Mouse (Mus musculus): ENCODE results near the gene Spib. TPM values are rescaled to one million over a fixed set of nuclear protein-coding genes. Genes with fewer than 3 reads are reported as not detected.

Spib gene
- polyA plus RNA-seq, 1 experiment from 2014 or later: not detected

Small RNA genes within 50 kb of the gene (microRNA-seq; reads per million reads assigned to microRNA genes)
- 1.1 reads per million for gene Mir7053

Other genes starting within 250 kb of the Spib start
- 0.50 and 0.55 TPM in 2 replicates for gene Clec11a, start 225.2 kb downstream of the Spib start, polyA plus RNA-seq (2016; fragmentation: Nextera tagmentation; extraction: Ambion mirVana)
- 0.10 and 0.18 TPM in 2 replicates for gene Shank1, start 221.8 kb downstream of the Spib start, polyA plus RNA-seq (2016; fragmentation: Nextera tagmentation; extraction: Ambion mirVana)
- 0.05 and 0.11 TPM in 2 replicates for gene Syt3, start 148.0 kb downstream of the Spib start, polyA plus RNA-seq (2016; fragmentation: Nextera tagmentation; extraction: Ambion mirVana)
- gene 1700008O03Rik, start 146.3 kb downstream of the Spib start, polyA plus RNA-seq (2016; fragmentation: Nextera tagmentation; extraction: Ambion mirVana): 0.38 TPM in 1 of 2 replicates, not detected in the other
- 0.07 TPM in 1 of 2 replicates, not detected in the other for gene Lrrc4b, start 103.1 kb downstream of the Spib start, polyA plus RNA-seq (2016; fragmentation: Nextera tagmentation; extraction: Ambion mirVana)
- gene Aspdh, start 66.7 kb downstream of the Spib start, polyA plus RNA-seq (2016; fragmentation: Nextera tagmentation; extraction: Ambion mirVana): 5.5 and 6.4 TPM in 2 replicates
- 189 and 194 TPM in 2 replicates for gene Josd2, start 64.1 kb downstream of the Spib start, polyA plus RNA-seq (2016; fragmentation: Nextera tagmentation; extraction: Ambion mirVana)
- 70.6 and 74.8 TPM in 2 replicates for gene Emc10, start 35.5 kb downstream of the Spib start, polyA plus RNA-seq (2016; fragmentation: Nextera tagmentation; extraction: Ambion mirVana)
- 2.8 and 3.3 TPM in 2 replicates for gene Fam71e1, start 35.5 kb downstream of the Spib start, polyA plus RNA-seq (2016; fragmentation: Nextera tagmentation; extraction: Ambion mirVana)
- not detected in 2 replicates for gene Mybpc2, start 7.4 kb downstream of the Spib start, polyA plus RNA-seq (2016; fragmentation: Nextera tagmentation; extraction: Ambion mirVana)
- 94.2 and 94.3 TPM in 2 replicates for gene Pold1, start 16.8 kb upstream of the Spib start, polyA plus RNA-seq (2016; fragmentation: Nextera tagmentation; extraction: Ambion mirVana)
- gene Nr1h2, start 21.9 kb upstream of the Spib start, polyA plus RNA-seq (2016; fragmentation: Nextera tagmentation; extraction: Ambion mirVana): 51.9 and 54.1 TPM in 2 replicates
- 2.5 and 3.1 TPM in 2 replicates for gene Napsa, start 40.3 kb upstream of the Spib start, polyA plus RNA-seq (2016; fragmentation: Nextera tagmentation; extraction: Ambion mirVana)
- gene Kcnc3, start 58.6 kb upstream of the Spib start, polyA plus RNA-seq (2016; fragmentation: Nextera tagmentation; extraction: Ambion mirVana): 0.13 and 0.24 TPM in 2 replicates
- 0.13 and 0.35 TPM in 2 replicates for gene Myh14, start 138.8 kb upstream of the Spib start, polyA plus RNA-seq (2016; fragmentation: Nextera tagmentation; extraction: Ambion mirVana)
- not detected in 2 replicates for gene Izumo2, start 176.7 kb upstream of the Spib start, polyA plus RNA-seq (2016; fragmentation: Nextera tagmentation; extraction: Ambion mirVana)
- 31.0 and 31.7 TPM in 2 replicates for gene Vrk3, start 216.3 kb upstream of the Spib start, polyA plus RNA-seq (2016; fragmentation: Nextera tagmentation; extraction: Ambion mirVana)
- gene Zfp473, start 219.0 kb upstream of the Spib start, polyA plus RNA-seq (2016; fragmentation: Nextera tagmentation; extraction: Ambion mirVana): 1.7 and 1.9 TPM in 2 replicates